Mouse (Mus musculus): ENCODE data around the gene Lekr1.

DNA sequence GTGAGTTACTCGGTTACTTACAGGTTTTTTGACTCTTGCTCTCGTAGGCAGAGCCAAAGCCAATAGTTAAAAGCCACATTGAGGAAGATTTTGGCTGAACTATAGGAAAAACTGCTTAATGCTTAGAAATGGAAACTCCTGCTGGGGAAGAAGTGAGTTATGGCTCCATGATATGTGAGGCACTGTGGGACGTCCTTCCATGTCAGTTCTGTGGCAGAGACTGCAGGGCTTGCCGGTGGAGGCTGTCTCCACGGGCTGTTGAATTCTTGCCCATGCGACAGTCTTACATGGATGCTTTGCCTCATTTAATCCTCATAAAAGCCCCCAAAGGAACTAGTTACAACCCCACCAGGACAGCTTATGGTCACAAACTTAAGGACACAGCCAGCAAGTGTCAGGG is 148.9 kb downstream of the Lekr1 start:
- no peak for TF ChIP-seq CTCF (IDR thresholded peaks at IDR 0.05; ENCODE audit: borderline replicate concordance, extremely low read depth, insufficient read depth, insufficient read length)
- TF ChIP-seq POLR2A (IDR thresholded peaks at IDR 0.05; ENCODE audit: borderline replicate concordance, extremely low read depth, insufficient read depth, insufficient read length, poor library complexity, severe bottlenecking) = no peak
